Mouse (Mus musculus): ENCODE measurements around the gene Shc1. TPM values are rescaled to one million over a fixed set of nuclear protein-coding genes. Genes with fewer than 3 reads are reported as not detected.
"Not testable (repeated sequence)": the region's sequence is repeated elsewhere in the genome, so short reads cannot be mapped to it uniquely, and the experiment has no call there.

Shc1 gene
- total RNA-seq, 4 experiments from 2014 or later, result 15.1 to 18.7 (median 17.3) TPM

GRCm38 (mm10) chr3:89417840-89418169 is 438 bp upstream of the Shc1 start:
- no peak for DNase-seq (ENCODE audit: low spot score in 2 of 2)

GRCm38 (mm10) chr3:89418861-89419250 is 613 bp downstream of the Shc1 start:
- no peak for DNase-seq (ENCODE audit: low spot score in 2 of 2)

- no peak for DNase-seq (ENCODE audit: low spot score in 2 of 2)
Observed at GRCm38 (mm10) chr3:89419571-89419970, 1.3 kb downstream of the Shc1 start.

DNA sequence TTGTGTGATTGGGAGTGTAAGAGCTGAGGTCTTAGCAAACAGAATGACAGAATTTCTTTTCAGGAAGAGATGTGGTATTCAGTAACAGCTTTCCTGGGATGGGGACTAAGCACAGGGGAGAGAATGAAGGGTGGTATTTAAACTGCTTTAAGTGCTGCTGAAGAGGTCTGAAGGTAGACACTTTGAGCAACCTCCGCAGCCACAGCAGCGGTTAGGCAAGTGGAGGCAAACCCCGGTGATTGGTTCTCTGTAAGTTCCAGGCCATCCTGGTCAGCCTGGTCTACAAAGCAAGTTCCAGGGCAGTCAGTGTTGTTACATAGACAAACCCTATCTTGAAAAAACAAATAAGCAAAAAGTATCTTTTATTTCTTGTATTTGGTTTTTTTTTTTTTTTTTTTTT is 1.7 kb downstream of the Shc1 start:
- DNase-seq (ENCODE audit: low spot score in 2 of 2), result no peak

- DNase-seq (ENCODE audit: low spot score in 2 of 2), result no peak
Observed at GRCm38 (mm10) chr3:89420421-89420820, 2.2 kb downstream of the Shc1 start.

GRCm38 (mm10) chr3:89421002-89421774 is 2.9 kb downstream of the Shc1 start:
- DNase-seq (ENCODE audit: low spot score in 2 of 2), result peak; percentile 45 to 79

- DNase-seq (ENCODE audit: low spot score in 2 of 2), result no peak
Observed at GRCm38 (mm10) chr3:89421810-89422473, 3.7 kb downstream of the Shc1 start.

DNA sequence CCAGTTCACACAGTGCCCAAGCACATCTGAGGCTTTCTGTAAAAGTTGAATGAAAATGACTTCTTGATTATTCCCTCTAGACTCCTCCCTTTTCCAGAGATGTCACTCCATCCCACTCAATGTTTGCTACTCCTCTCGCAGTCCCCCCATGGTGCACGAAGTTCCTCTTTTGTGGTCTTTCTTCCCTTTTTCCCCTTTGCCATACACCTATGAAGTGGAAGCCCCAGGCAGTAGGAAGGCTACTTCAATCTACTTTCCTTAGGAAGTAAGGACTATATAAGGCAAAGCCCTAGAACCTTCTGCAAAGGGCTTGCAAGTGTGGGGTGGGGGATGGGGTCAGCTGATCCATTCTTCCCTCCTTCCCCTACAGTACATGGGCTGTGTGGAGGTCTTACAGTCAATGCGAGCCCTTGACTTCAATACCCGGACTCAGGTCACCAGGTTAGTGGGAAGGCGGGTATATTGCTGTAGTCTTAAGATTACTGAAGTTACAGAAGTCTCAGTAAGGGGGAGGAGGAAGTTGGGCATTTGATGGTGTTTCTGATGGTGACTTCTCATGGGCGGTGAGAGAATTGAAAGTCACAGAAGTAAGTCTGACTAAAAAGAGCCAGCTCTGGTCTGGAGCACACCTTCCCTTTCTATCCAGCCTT is 4.4 kb downstream of the Shc1 start:
- no peak for DNase-seq (ENCODE audit: low spot score in 2 of 2)

GRCm38 (mm10) chr3:89424416-89425140 is 6.3 kb downstream of the Shc1 start:
- no peak for DNase-seq (ENCODE audit: low spot score in 2 of 2)

DNA sequence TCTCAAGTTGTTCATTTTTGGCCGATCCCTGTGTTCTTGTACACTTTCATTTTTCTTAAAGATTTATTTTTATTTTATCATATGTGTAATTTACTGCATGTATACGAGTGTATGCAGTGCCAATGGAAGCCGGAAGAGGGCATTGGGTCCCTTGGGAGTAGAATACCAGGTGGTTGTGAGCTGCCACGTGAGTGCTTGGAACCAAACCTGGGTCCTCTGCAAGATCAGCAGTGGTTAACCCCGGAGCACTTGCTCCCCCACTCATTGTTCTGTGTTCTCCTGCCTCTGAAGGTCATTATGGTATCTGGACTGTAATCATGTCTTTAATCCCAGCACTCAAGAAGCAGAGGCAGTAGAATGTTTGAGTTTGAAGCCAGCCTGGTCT is 6.9 kb downstream of the Shc1 start:
- DNase-seq (ENCODE audit: low spot score in 2 of 2), result no peak

GRCm38 (mm10) chr3:89425876-89426275 is 7.6 kb downstream of the Shc1 start:
- no peak for DNase-seq (ENCODE audit: low spot score in 2 of 2)

- not testable (repeated sequence) for DNase-seq (ENCODE audit: low spot score in 2 of 2)
Observed at GRCm38 (mm10) chr3:89429021-89429420, 10.8 kb downstream of the Shc1 start.

GRCm38 (mm10) chr3:89430171-89431159 is 12.2 kb downstream of the Shc1 start, which contains the start of gene Pygo2:
Gene Pygo2 (plus strand): TSS chr3:89430214.
- DNase-seq (ENCODE audit: low spot score in 2 of 2), result peak; percentile 79 to 97

GRCm38 (mm10) chr3:89432606-89433005 is 14.4 kb downstream of the Shc1 start:
- DNase-seq (ENCODE audit: low spot score in 2 of 2), result no peak

DNA sequence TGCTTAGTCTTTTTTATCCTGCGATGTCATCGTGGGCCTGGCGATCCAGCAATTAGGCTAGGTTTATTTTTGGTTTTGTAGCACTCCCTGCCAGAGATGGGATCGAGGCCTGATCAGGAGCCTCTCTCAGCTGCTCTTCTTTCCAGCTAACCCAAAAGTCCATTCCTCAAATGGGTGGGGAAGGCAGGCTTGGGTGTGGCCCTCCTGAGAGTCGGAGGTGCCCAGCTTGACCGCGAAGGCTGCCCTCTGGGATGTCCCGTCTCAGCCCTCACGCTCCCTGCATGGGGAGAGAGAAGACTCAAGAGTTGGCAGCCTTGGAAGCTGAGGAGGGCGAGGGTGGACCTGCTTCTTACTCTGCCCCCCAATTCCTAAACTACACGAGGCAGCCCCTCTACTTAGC is 16.3 kb downstream of the Shc1 start:
- no peak for DNase-seq (ENCODE audit: low spot score in 2 of 2)

- no peak for DNase-seq (ENCODE audit: low spot score in 2 of 2)
Observed at GRCm38 (mm10) chr3:89435041-89435440, 16.8 kb downstream of the Shc1 start.

- no peak for DNase-seq (ENCODE audit: low spot score in 2 of 2)
Observed at GRCm38 (mm10) chr3:89436176-89437113, 18.2 kb downstream of the Shc1 start, which contains the start of gene Pbxip1. Gene Pbxip1 (plus strand): TSS chr3:89436706.

GRCm38 (mm10) chr3:89437269-89437668 is 19.0 kb downstream of the Shc1 start:
- DNase-seq (ENCODE audit: low spot score in 2 of 2), result no peak

DNA sequence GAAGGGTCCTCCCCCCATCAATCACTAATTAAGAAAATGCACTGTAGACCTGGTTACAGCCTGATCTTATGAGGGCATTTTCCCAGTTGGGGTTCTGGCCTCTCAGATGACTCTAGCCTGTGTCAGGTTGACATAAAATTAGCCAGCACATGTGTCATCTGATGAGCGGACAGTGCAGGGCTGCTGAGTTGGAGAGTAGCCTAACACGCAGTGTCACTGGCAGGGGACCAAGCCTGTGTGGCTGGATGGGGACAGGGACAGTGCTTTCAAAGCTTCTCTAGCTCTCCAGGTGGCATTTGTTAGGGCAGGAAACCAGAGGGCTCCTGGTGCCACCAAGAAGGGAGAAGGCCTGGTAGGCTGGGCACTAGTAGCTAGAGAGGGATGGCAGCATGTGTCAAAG is 22.4 kb downstream of the Shc1 start:
- no peak for DNase-seq (ENCODE audit: low spot score in 2 of 2)
